Mouse (Mus musculus): ENCODE results near the gene Rassf5. TPM values are rescaled to one million over a fixed set of nuclear protein-coding genes. Genes with fewer than 3 reads are reported as not detected.

Rassf5 gene
- polyA plus RNA-seq, 1 experiment = not detected

DNA sequence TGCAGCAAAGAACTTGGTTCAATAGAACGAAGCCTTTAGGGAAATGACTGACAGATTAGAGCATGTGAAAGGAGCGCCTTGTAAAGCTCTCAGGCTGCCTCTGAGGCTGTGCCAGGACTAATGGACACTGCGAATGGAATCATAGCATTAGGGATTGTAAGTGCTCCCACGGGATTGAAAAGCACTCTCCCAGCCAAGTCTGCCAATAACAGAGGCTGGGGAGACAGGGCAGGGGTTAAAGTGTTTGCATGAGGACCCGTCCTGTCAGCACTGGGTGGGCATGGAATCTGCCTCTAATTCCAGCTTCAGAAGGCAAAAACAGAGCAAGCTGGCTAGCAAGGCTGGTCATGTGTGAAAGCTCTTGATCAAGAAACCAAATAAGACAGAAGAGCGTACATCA is 110.8 kb downstream of the Rassf5 start:
- peaks cover 6% of the 10 kb centered on the region for H3K4me1 ChIP-seq (ENCODE audit: control insufficient read depth, insufficient read depth, low read length)
- no peak overlapping the region for H3K27ac ChIP-seq (ENCODE audit: insufficient read depth, low read depth, low read length)
- no peak for TF ChIP-seq POLR2A (IDR thresholded peaks at IDR 0.05; ENCODE audit: insufficient read depth, low read depth, low read length)
- TF ChIP-seq CTCF (IDR thresholded peaks at IDR 0.05; ENCODE audit: insufficient read depth, low read depth, low read length) = no peak
- 61% methylated on average over 6 of the region's 6 CpGs for WGBS
- no peak overlapping the region for H3K4me3 ChIP-seq (ENCODE audit: insufficient read depth, low read depth, low read length)

Other genes starting within 250 kb of the Rassf5 start
- gene Il10, start 225.4 kb downstream of the Rassf5 start, polyA plus RNA-seq (2012; ENCODE audit: insufficient read depth, insufficient read length, low replicate concordance, missing spikeins) = not detected in 2 replicates
- not detected in 2 replicates for gene Mapkapk2, start 147.4 kb downstream of the Rassf5 start, polyA plus RNA-seq (2012; ENCODE audit: insufficient read depth, insufficient read length, low replicate concordance, missing spikeins)
- not detected in 2 replicates for gene Dyrk3, start 106.9 kb downstream of the Rassf5 start, polyA plus RNA-seq (2012; ENCODE audit: insufficient read depth, insufficient read length, low replicate concordance, missing spikeins)
- not detected in 2 replicates for gene Eif2d, start 92.1 kb downstream of the Rassf5 start, polyA plus RNA-seq (2012; ENCODE audit: insufficient read depth, insufficient read length, low replicate concordance, missing spikeins)
- not detected in 2 replicates for gene Ikbke, start 34.3 kb upstream of the Rassf5 start, polyA plus RNA-seq (2012; ENCODE audit: insufficient read depth, insufficient read length, low replicate concordance, missing spikeins)